ENCODE assay signal across 11 mouse cellular contexts in genomic region chr10:80052374-80052764, GRCm38 (mm10). TPM values are rescaled to one million over a fixed set of nuclear protein-coding genes. Genes with fewer than 3 reads are reported as not detected.
DNase-seq lines count a peak whose midpoint lies in the region; ATAC-seq lines count a peak whose summit lies in the region.
"Had no signal": no experiment of that assay in that cellular context is flagged by ENCODE, and none has a peak within 500 bp of the region (broad histone marks: within the 10 kb centered on the region; RNA-seq: fewer than 3 reads in every experiment).

No protein-coding gene starts in this region.

- H3K27me3 ChIP-seq in erythroblast, embryonic 14.5 days (ENCODE audit: control insufficient read depth) = no peaks in the 10 kb centered on the region
- H3K27me3 ChIP-seq in kidney, embryonic 16.5 days (ENCODE audit: insufficient read depth, low read length) = no peaks in the 10 kb centered on the region
- H3K27me3 ChIP-seq in liver, embryonic 12.5 days (replicated peaks) = no peaks in the 10 kb centered on the region
- H3K27me3 ChIP-seq: forebrain, embryonic 13.5 days had no signal

- WGBS in kidney, embryonic 16.5 days = 86% methylated on average over 5 of the region's 5 CpGs
- WGBS in liver, embryonic 12.5 days (ENCODE audit: insufficient replicate concordance) = 76% methylated on average over 5 of the region's 5 CpGs

- peaks cover 80% of the 10 kb centered on the region for H3K4me1 ChIP-seq in erythroblast, embryonic 14.5 days (ENCODE audit: control insufficient read depth)
- peaks cover 51% of the 10 kb centered on the region for H3K4me1 ChIP-seq in kidney, embryonic 16.5 days (ENCODE audit: insufficient read depth, low read length)
- H3K4me1 ChIP-seq in liver, embryonic 12.5 days = peaks cover 80% of the 10 kb centered on the region

- H3K36me3 ChIP-seq in erythroblast, embryonic 14.5 days (ENCODE audit: control insufficient read depth) = peaks cover 33% of the 10 kb centered on the region
- H3K36me3 ChIP-seq in kidney, embryonic 16.5 days (ENCODE audit: insufficient read depth, low read length) = peaks cover 17% of the 10 kb centered on the region
- H3K36me3 ChIP-seq in liver, embryonic 12.5 days = peaks cover 24% of the 10 kb centered on the region

- DNase-seq in kidney, adult 11 months = no peak
- DNase-seq in adipocyte (ENCODE audit: low spot score) = peak; percentile 48
- DNase-seq in adrenal gland, adult 8-10 months = no peak
- no peak for DNase-seq in frontal cortex, adult 2 months (ENCODE audit: extremely low spot score in 1 of 2, low spot score in 1 of 2)
- DNase-seq: cerebellum, adult 11-12 months had no signal

- no peak for ATAC-seq in erythroblast, adult 5-6 weeks (replicated peaks; ENCODE audit: low FRiP score, poor library complexity, severe bottlenecking)
- ATAC-seq in kidney, embryonic 16.5 days (ENCODE audit: low FRiP score, low TSS enrichment) = no peak
- ATAC-seq in liver, embryonic 12.5 days = no peak

- H3K9ac ChIP-seq in kidney, embryonic 16.5 days (replicated peaks; ENCODE audit: low read length) = peak overlapping the region; percentile 48
- peak overlapping the region; percentile 62; the same call in 1 of the 2 replicates for H3K9ac ChIP-seq in liver, embryonic 12.5 days
- H3K9ac ChIP-seq: midbrain, embryonic 12.5 days had no signal

- no peaks in the 10 kb centered on the region for H3K9me3 ChIP-seq in erythroblast, embryonic 14.5 days (ENCODE audit: control insufficient read depth, low read length)
- H3K9me3 ChIP-seq in kidney, embryonic 16.5 days (ENCODE audit: low read length) = no peaks in the 10 kb centered on the region
- no peaks in the 10 kb centered on the region for H3K9me3 ChIP-seq in liver, embryonic 12.5 days (replicated peaks)
- H3K9me3 ChIP-seq: forebrain, embryonic 13.5 days; midbrain, embryonic 12.5 days had no signal

- H3K4me3 ChIP-seq in erythroblast, embryonic 14.5 days (replicated peaks) = peak overlapping the region; percentile 89
- no peak overlapping the region for H3K4me3 ChIP-seq in kidney, embryonic 16.5 days (ENCODE audit: low read length)
- H3K4me3 ChIP-seq in liver, embryonic 12.5 days = no peak overlapping the region

- H3K27ac ChIP-seq in kidney, embryonic 16.5 days (ENCODE audit: low read length) = peak overlapping the region; percentile 67
- H3K27ac ChIP-seq in liver, embryonic 12.5 days = peak overlapping the region; percentile 92

- H3K4me2 ChIP-seq in kidney, embryonic 16.5 days (replicated peaks; ENCODE audit: low read depth, low read length) = 0 out of 2 replicates have a peak overlapping the region, but pooled peaks have one; percentile 61
- peak overlapping the region; percentile 95 for H3K4me2 ChIP-seq in liver, embryonic 12.5 days

RNA-seq across cellular contexts. Expression of gene Gpx4, which starts 5.4 kb away (rescaled TPM):
- 551 and 700 TPM in 2 replicates for polyA plus RNA-seq in erythroblast, embryonic 14.5 days (2012)
- 108 and 169 TPM in 2 replicates for total RNA-seq in erythroblast, adult 5-6 weeks (2015; ENCODE audit: low replicate concordance)
- total RNA-seq in erythroblast, adult 5-6 weeks (2017; ENCODE audit: low replicate concordance) = 96.3 and 123 TPM in 2 replicates
- polyA plus RNA-seq in kidney, embryonic 16.5 days (2015; fragmentation: Nextera tagmentation; extraction: Ambion mirVana) = 617 and 706 TPM in 2 replicates
- polyA plus RNA-seq in liver, embryonic 12.5 days (2016; fragmentation: Nextera tagmentation; extraction: Ambion mirVana) = 682 and 685 TPM in 2 replicates
- 100 to 1,000 TPM; 697 to 776 (median 769) TPM for total RNA-seq in adrenal gland, adult 8-10 months (2022)
- polyA plus RNA-seq in frontal cortex, adult 2 months (2012; rRNA removed) = 867 and 914 TPM in 2 replicates

RNA-seq across cellular contexts. Expression of gene Polr2e, which starts 12.8 kb away (rescaled TPM):
- 11.9 and 17.1 TPM in 2 replicates for polyA plus RNA-seq in erythroblast, embryonic 14.5 days (2012)
- 23.6 and 33.4 TPM in 2 replicates for total RNA-seq in erythroblast, adult 5-6 weeks (2015; ENCODE audit: low replicate concordance)
- 4.5 and 9.9 TPM in 2 replicates for total RNA-seq in erythroblast, adult 5-6 weeks (2017; ENCODE audit: low replicate concordance)
- polyA plus RNA-seq in kidney, embryonic 16.5 days (2015; fragmentation: Nextera tagmentation; extraction: Ambion mirVana) = 242 and 248 TPM in 2 replicates
- 142 and 147 TPM in 2 replicates for polyA plus RNA-seq in liver, embryonic 12.5 days (2016; fragmentation: Nextera tagmentation; extraction: Ambion mirVana)
- total RNA-seq in adrenal gland, adult 8-10 months (2022) = 100 to 1,000 TPM in 1 of 4 experiments, 10 to 100 TPM in 3; 79.1 to 104 (median 94.4) TPM
- polyA plus RNA-seq in frontal cortex, adult 2 months (2012; rRNA removed) = 200 and 205 TPM in 2 replicates

RNA-seq across cellular contexts. Expression of gene Arhgap45, which starts 35.9 kb away (rescaled TPM):
- 1.5 and 1.7 TPM in 2 replicates for polyA plus RNA-seq in erythroblast, embryonic 14.5 days (2012)
- 23.1 and 31.6 TPM in 2 replicates for total RNA-seq in erythroblast, adult 5-6 weeks (2015; ENCODE audit: low replicate concordance)
- total RNA-seq in erythroblast, adult 5-6 weeks (2017; ENCODE audit: low replicate concordance) = 28.6 and 35.8 TPM in 2 replicates
- polyA plus RNA-seq in kidney, embryonic 16.5 days (2015; fragmentation: Nextera tagmentation; extraction: Ambion mirVana) = 10.5 and 11.3 TPM in 2 replicates
- polyA plus RNA-seq in liver, embryonic 12.5 days (2016; fragmentation: Nextera tagmentation; extraction: Ambion mirVana) = 22.3 and 22.8 TPM in 2 replicates
- 10 to 100 TPM in 2 of 4 experiments, 1 to 10 TPM in 2; 6.4 to 10.6 (median 8.5) TPM for total RNA-seq in adrenal gland, adult 8-10 months (2022)
- 5.3 and 7.1 TPM in 2 replicates for polyA plus RNA-seq in frontal cortex, adult 2 months (2012; rRNA removed)

RNA-seq across cellular contexts. Expression of gene Sbno2, which starts 53.0 kb away (rescaled TPM):
- polyA plus RNA-seq in erythroblast, embryonic 14.5 days (2012) = 3.4 and 3.9 TPM in 2 replicates
- 9.2 and 12.5 TPM in 2 replicates for total RNA-seq in erythroblast, adult 5-6 weeks (2015; ENCODE audit: low replicate concordance)
- total RNA-seq in erythroblast, adult 5-6 weeks (2017; ENCODE audit: low replicate concordance) = 17.1 and 20.9 TPM in 2 replicates
- 16.1 and 17.6 TPM in 2 replicates for polyA plus RNA-seq in kidney, embryonic 16.5 days (2015; fragmentation: Nextera tagmentation; extraction: Ambion mirVana)
- polyA plus RNA-seq in liver, embryonic 12.5 days (2016; fragmentation: Nextera tagmentation; extraction: Ambion mirVana) = 15.0 and 15.4 TPM in 2 replicates
- total RNA-seq in adrenal gland, adult 8-10 months (2022) = 10 to 100 TPM; 27.4 to 54.8 (median 45.1) TPM
- polyA plus RNA-seq in frontal cortex, adult 2 months (2012; rRNA removed) = 26.6 TPM in 2 replicates

RNA-seq across cellular contexts. Expression of gene Abca7, which starts 56.1 kb away (rescaled TPM):
- 7.6 and 7.9 TPM in 2 replicates for polyA plus RNA-seq in erythroblast, embryonic 14.5 days (2012)
- total RNA-seq in erythroblast, adult 5-6 weeks (2015; ENCODE audit: low replicate concordance) = 14.4 and 18.2 TPM in 2 replicates
- total RNA-seq in erythroblast, adult 5-6 weeks (2017; ENCODE audit: low replicate concordance) = 19.4 and 27.7 TPM in 2 replicates
- polyA plus RNA-seq in kidney, embryonic 16.5 days (2015; fragmentation: Nextera tagmentation; extraction: Ambion mirVana) = 4.2 and 4.4 TPM in 2 replicates
- 10.5 and 12.1 TPM in 2 replicates for polyA plus RNA-seq in liver, embryonic 12.5 days (2016; fragmentation: Nextera tagmentation; extraction: Ambion mirVana)
- 10 to 100 TPM; 21.6 to 35.5 (median 27.8) TPM for total RNA-seq in adrenal gland, adult 8-10 months (2022)
- polyA plus RNA-seq in frontal cortex, adult 2 months (2012; rRNA removed) = 12.4 and 13.0 TPM in 2 replicates
